8 mouse cellular contexts compared by ENCODE assay signal in genomic region chr10:82763840-82764631, GRCm38 (mm10). TPM values are rescaled to one million over a fixed set of nuclear protein-coding genes. Genes with fewer than 3 reads are reported as not detected.
DNase-seq lines count a peak whose midpoint lies in the region; ATAC-seq and TF ChIP-seq lines count a peak whose summit lies in the region.

Gene Nfyb, minus strand, starts transcription at chr10:82764144.

- no peak for TF ChIP-seq RAD21 in CH12.LX (IDR thresholded peaks at IDR 0.05; ENCODE audit: low read depth, low read length)

- H3K4me2 ChIP-seq in CH12.LX (ENCODE audit: insufficient read depth, low read depth, poor library complexity, severe bottlenecking), result peak within 1 kb of the TSS; percentile 87
- H3K4me2 ChIP-seq in forebrain, embryonic 11.5 days (ENCODE audit: low read depth, low read length, severe bottlenecking), result peak within 1 kb of the TSS; percentile 68
- peak within 1 kb of the TSS; percentile 89 for H3K4me2 ChIP-seq in heart, embryonic 16.5 days (ENCODE audit: low read depth, low read length)
- peak within 1 kb of the TSS; percentile 95 for H3K4me2 ChIP-seq in liver, embryonic 15.5 days
- peak within 1 kb of the TSS; percentile 56 for H3K4me2 ChIP-seq in neural tube, embryonic 12.5 days (replicated peaks)

- no peak for TF ChIP-seq CTCF in CH12.LX (conservative IDR thresholded peaks at IDR 0.05 in 1 of 2, IDR thresholded peaks at IDR 0.05 in 1 of 2; ENCODE audit: low read depth in 2 of 2, low read length in 2 of 2)

- peak; percentile 96 for TF ChIP-seq POLR2A in CH12.LX (IDR thresholded peaks at IDR 0.05; ENCODE audit: low read depth, low read length)

- H3K4me3 ChIP-seq in CH12.LX (replicated peaks in 1 of 3; ENCODE audit: low read depth in 2 of 3, low read length in 2 of 3, poor library complexity in 1 of 3), result peak within 1 kb of the TSS; percentile 80 to 94 (median 87)
- H3K4me3 ChIP-seq in forebrain, embryonic 11.5 days (ENCODE audit: low read depth, low read length), result peak within 1 kb of the TSS; percentile 98
- H3K4me3 ChIP-seq in heart, embryonic 16.5 days (ENCODE audit: low read length), result peak within 1 kb of the TSS; percentile 92
- H3K4me3 ChIP-seq in liver, embryonic 15.5 days (replicated peaks), result peak within 1 kb of the TSS; percentile 92
- peak within 1 kb of the TSS; percentile 96 for H3K4me3 ChIP-seq in neural tube, embryonic 12.5 days

- in situ Hi-C loops in CH12.LX (cut with MboI; ENCODE audit: low pct_ligation_motif_present, low pct_unique_long_range_greater_than_20kb, low sequenced_read_pairs), result no loop called here

- WGBS in forebrain, embryonic 11.5 days, result under 1% methylated on average over 55 of the region's 68 CpGs
- WGBS in heart, embryonic 16.5 days, result under 1% methylated on average over 64 of the region's 68 CpGs
- under 1% methylated on average over 68 of the region's 68 CpGs for WGBS in liver, embryonic 15.5 days (ENCODE audit: insufficient replicate concordance)
- WGBS in neural tube, embryonic 12.5 days, result 2% methylated on average over 66 of the region's 68 CpGs

- peaks cover 36% of the 10 kb centered on the region for H3K79me2 ChIP-seq in CH12.LX (replicated peaks; ENCODE audit: control insufficient read depth, extremely low read depth, insufficient read depth, poor library complexity, severe bottlenecking)

- H3K27me3 ChIP-seq in CH12.LX (replicated peaks), result no peaks in the 10 kb centered on the region
- H3K27me3 ChIP-seq in forebrain, embryonic 11.5 days (ENCODE audit: control insufficient read depth, insufficient read depth, low read length), result no peaks in the 10 kb centered on the region
- H3K27me3 ChIP-seq in heart, embryonic 16.5 days (ENCODE audit: control insufficient read depth, insufficient read depth, low read length), result no peaks in the 10 kb centered on the region
- H3K27me3 ChIP-seq in liver, embryonic 15.5 days, result no peaks in the 10 kb centered on the region
- no peaks in the 10 kb centered on the region for H3K27me3 ChIP-seq in neural tube, embryonic 12.5 days (replicated peaks)

- H3K9ac ChIP-seq in CH12.LX (ENCODE audit: insufficient read depth, low read depth), result peak within 1 kb of the TSS; percentile 99
- H3K9ac ChIP-seq in forebrain, embryonic 11.5 days (ENCODE audit: low read length), result peak within 1 kb of the TSS; percentile 99
- H3K9ac ChIP-seq in heart, embryonic 16.5 days (ENCODE audit: low read length), result peak within 1 kb of the TSS; percentile 99
- peak within 1 kb of the TSS; percentile 99 for H3K9ac ChIP-seq in liver, embryonic 15.5 days
- H3K9ac ChIP-seq in neural tube, embryonic 12.5 days, result peak within 1 kb of the TSS; percentile 99

- peak; percentile 94 for DNase-seq in CH12.LX (ENCODE audit: extremely low read depth)
- DNase-seq in c-Kit-positive CD71-positive TER-119-negative erythroid progenitor cells, embryonic 14.5 days (ENCODE audit: low read depth), result peak; percentile 87
- DNase-seq in forebrain, embryonic 11.5 days (ENCODE audit: low spot score), result peak; percentile 99
- DNase-seq in kidney, postnatal 36 days, result peak; percentile 97 to 98
- DNase-seq in telencephalon, adult 2 months (ENCODE audit: low read depth, low spot score), result peak; percentile 98

- H3K27ac ChIP-seq in CH12.LX (ENCODE audit: insufficient read depth, low read depth), result peak within 1 kb of the TSS; percentile 91
- peak within 1 kb of the TSS; percentile 99 for H3K27ac ChIP-seq in forebrain, embryonic 11.5 days (ENCODE audit: low read depth, low read length)
- H3K27ac ChIP-seq in heart, embryonic 16.5 days (ENCODE audit: low read length), result peak within 1 kb of the TSS; percentile 100
- H3K27ac ChIP-seq in liver, embryonic 15.5 days (replicated peaks), result peak within 1 kb of the TSS; percentile 99
- H3K27ac ChIP-seq in neural tube, embryonic 12.5 days, result peak within 1 kb of the TSS; percentile 100

- dilution Hi-C loops in CH12.LX (cut with MboI; ENCODE audit: extremely low pct_ligation_motif_present, extremely low pct_unique_long_range_greater_than_20kb, low sequenced_read_pairs), result no loop called here

- H3K4me1 ChIP-seq in CH12.LX (ENCODE audit: control insufficient read depth in 1 of 2, insufficient read depth in 2 of 2), result peaks cover 13 to 42% of the 10 kb centered on the region in 2 experiments
- peaks cover 14% of the 10 kb centered on the region; the same call in 1 of the 2 replicates for H3K4me1 ChIP-seq in forebrain, embryonic 11.5 days (replicated peaks; ENCODE audit: control insufficient read depth, insufficient read depth, low read length)
- peaks cover 22% of the 10 kb centered on the region for H3K4me1 ChIP-seq in heart, embryonic 16.5 days (ENCODE audit: control insufficient read depth, insufficient read depth, low read length)
- H3K4me1 ChIP-seq in liver, embryonic 15.5 days (replicated peaks), result peaks cover 40% of the 10 kb centered on the region
- peaks cover 28% of the 10 kb centered on the region for H3K4me1 ChIP-seq in neural tube, embryonic 12.5 days

- peak; percentile 97 for ATAC-seq in forebrain, embryonic 11.5 days (replicated peaks; ENCODE audit: low FRiP score)
- peak; percentile 95 for ATAC-seq in heart, embryonic 16.5 days (replicated peaks; ENCODE audit: extremely low read depth, insufficient read depth, low FRiP score)
- peak; percentile 93 for ATAC-seq in liver, embryonic 15.5 days (ENCODE audit: insufficient read depth)
- peak; percentile 96 for ATAC-seq in neural tube, embryonic 12.5 days (ENCODE audit: low FRiP score, low read depth)

- H3K9me3 ChIP-seq in CH12.LX (replicated peaks; ENCODE audit: low read length), result no peaks in the 10 kb centered on the region
- no peaks in the 10 kb centered on the region for H3K9me3 ChIP-seq in forebrain, embryonic 11.5 days (ENCODE audit: control insufficient read depth, low read length)
- no peaks in the 10 kb centered on the region for H3K9me3 ChIP-seq in heart, embryonic 16.5 days (replicated peaks; ENCODE audit: control insufficient read depth, low read length)
- H3K9me3 ChIP-seq in liver, embryonic 15.5 days (replicated peaks), result no peaks in the 10 kb centered on the region
- H3K9me3 ChIP-seq in neural tube, embryonic 12.5 days, result no peaks in the 10 kb centered on the region

- no peak for TF ChIP-seq EP300 in CH12.LX (IDR thresholded peaks at IDR 0.05; ENCODE audit: low read length)

- peaks cover 19 to 25% of the 10 kb centered on the region in 2 experiments for H3K36me3 ChIP-seq in CH12.LX (replicated peaks in 1 of 2; ENCODE audit: control insufficient read depth in 1 of 2, insufficient read depth in 1 of 2, low read length in 1 of 2)
- H3K36me3 ChIP-seq in forebrain, embryonic 11.5 days (ENCODE audit: control insufficient read depth, insufficient read depth, low read length), result no peaks in the 10 kb centered on the region; the same call in 1 of the 2 replicates
- H3K36me3 ChIP-seq in heart, embryonic 16.5 days (ENCODE audit: control insufficient read depth, insufficient read depth), result peaks cover 22% of the 10 kb centered on the region
- H3K36me3 ChIP-seq in liver, embryonic 15.5 days (replicated peaks), result peaks cover 26% of the 10 kb centered on the region
- peaks cover 15% of the 10 kb centered on the region for H3K36me3 ChIP-seq in neural tube, embryonic 12.5 days

TF ChIP-seq in CH12.LX, 34 proteins besides CTCF, POLR2A, EP300 and RAD21:
- 0 out of 2 replicates have a peak, but pooled peaks have one; percentile 35 for TF ChIP-seq NRF1 (IDR thresholded peaks at IDR 0.05; ENCODE audit: low read depth, low read length)
- TF ChIP-seq NELFE (IDR thresholded peaks at IDR 0.05; ENCODE audit: low read depth, low read length), result peak; percentile 70; the same call in 1 of the 2 replicates
- peak; percentile 66; the same call in 1 of the 2 replicates for TF ChIP-seq TBP (conservative IDR thresholded peaks at IDR 0.05; ENCODE audit: low read depth, low read length)
- TF ChIP-seq MEF2A (IDR thresholded peaks at IDR 0.05; ENCODE audit: borderline replicate concordance, low read depth, low read length), result peak; percentile 63; the same call in 1 of the 2 replicates
- TF ChIP-seq IRF4 (IDR thresholded peaks at IDR 0.05; ENCODE audit: low read depth, low read length), result 0 out of 2 replicates have a peak, but pooled peaks have one; percentile 29
- TF ChIP-seq SMC3 (IDR thresholded peaks at IDR 0.05; ENCODE audit: low read depth, low read length), result no peak
- no peak for TF ChIP-seq MYC (IDR thresholded peaks at IDR 0.05; ENCODE audit: low read depth, low read length)
- peak; percentile 77 for TF ChIP-seq TCF12 (IDR thresholded peaks at IDR 0.05; ENCODE audit: low read depth, low read length)
- peak; percentile 62; the same call in 1 of the 2 replicates for TF ChIP-seq ELF1 (IDR thresholded peaks at IDR 0.05; ENCODE audit: low read depth, low read length)
- 0 out of 2 replicates have a peak, but pooled peaks have one; percentile 23 for TF ChIP-seq CHD2 (IDR thresholded peaks at IDR 0.05; ENCODE audit: low read length)
- TF ChIP-seq HCFC1 (IDR thresholded peaks at IDR 0.05; ENCODE audit: low read depth, low read length), result peak; percentile 69
- peak; percentile 74; the same call in 1 of the 2 replicates for TF ChIP-seq UBTF (IDR thresholded peaks at IDR 0.05; ENCODE audit: low read depth, low read length)
- 0 out of 2 replicates have a peak, but pooled peaks have one; percentile 35 for TF ChIP-seq MAZ (IDR thresholded peaks at IDR 0.05; ENCODE audit: low read depth, low read length)
- peak; percentile 59; the same call in 1 of the 2 replicates for TF ChIP-seq ZMIZ1 (IDR thresholded peaks at IDR 0.05; ENCODE audit: low read depth, low read length)
- no peak for TF ChIP-seq USF1 (IDR thresholded peaks at IDR 0.05; ENCODE audit: low read depth, low read length)
- TF ChIP-seq ZKSCAN1 (IDR thresholded peaks at IDR 0.05; ENCODE audit: borderline replicate concordance, low read depth, low read length), result no peak
- TF ChIP-seq E2F4 (IDR thresholded peaks at IDR 0.05; ENCODE audit: insufficient replicate concordance, low read depth, low read length), result 0 out of 2 replicates have a peak, but pooled peaks have one; percentile 41
- peak; percentile 56; the same call in 1 of the 2 replicates for TF ChIP-seq POLR2AphosphoS2 (IDR thresholded peaks at IDR 0.05; ENCODE audit: low read depth, low read length)
- TF ChIP-seq MXI1 (IDR thresholded peaks at IDR 0.05; ENCODE audit: low read depth, low read length), result peak; percentile 50; the same call in 1 of the 2 replicates
TF ChIP-seq in CH12.LX: peak in this region for 15.

RNA-seq across cellular contexts. Expression of gene Nfyb, which starts in this region (rescaled TPM):
- 26.6 and 27.2 TPM in 2 replicates for total RNA-seq in CH12.LX (2012; rRNA removed)
- total RNA-seq in CH12.LX (2014; rRNA removed), result 39.6 and 45.4 TPM in 2 replicates
- polyA plus RNA-seq in CH12.LX (2012; ENCODE audit: insufficient read length, low read depth), result 24.0 and 25.0 TPM in 2 replicates
- 77.3 and 81.6 TPM in 2 replicates for polyA plus RNA-seq in forebrain, embryonic 11.5 days (2014; fragmentation: Nextera tagmentation; extraction: Ambion mirVana)
- 20.3 and 25.7 TPM in 2 replicates for polyA plus RNA-seq in heart, embryonic 16.5 days (2015; fragmentation: Nextera tagmentation; extraction: Ambion mirVana)
- 33.1 and 33.2 TPM in 2 replicates for polyA plus RNA-seq in liver, embryonic 15.5 days (2015; fragmentation: Nextera tagmentation; extraction: Ambion mirVana)
- 55.6 and 56.8 TPM in 2 replicates for polyA plus RNA-seq in neural tube, embryonic 12.5 days (2016; fragmentation: Nextera tagmentation; extraction: Ambion mirVana)

Comparison
In these comparisons a context has a peak if more than half of its experiments do, and no peak if none do; other contexts are left out.
1. Peak in every context shown above with its lines: DNase-seq, ATAC-seq, H3K4me3 ChIP-seq and H3K27ac ChIP-seq.